Mouse (Mus musculus): ENCODE results near the gene Proser3.
"Not testable (repeated sequence)": the region's sequence is repeated elsewhere in the genome, so short reads cannot be mapped to it uniquely, and the experiment has no call there.

Proser3 gene

DNA sequence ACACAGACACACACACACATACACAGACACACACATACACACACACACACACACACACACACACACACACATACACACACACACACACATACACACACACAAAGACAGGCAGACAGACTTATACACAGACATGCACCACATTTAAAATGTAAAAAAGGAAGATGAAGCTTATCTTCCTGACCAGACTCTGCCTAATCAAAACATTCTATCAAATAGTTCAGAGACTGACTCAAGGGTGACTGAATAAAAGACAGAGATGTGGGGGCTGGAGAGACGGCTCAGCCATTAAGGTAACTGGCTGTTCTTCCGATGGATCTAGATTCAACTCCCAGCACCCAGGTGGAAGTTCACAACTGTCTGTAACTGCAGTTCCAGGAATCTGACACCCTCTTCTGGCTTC is 7.8 kb downstream of the Proser3 start:
- DNase-seq (ENCODE audit: low spot score in 2 of 2) = no peak

DNA sequence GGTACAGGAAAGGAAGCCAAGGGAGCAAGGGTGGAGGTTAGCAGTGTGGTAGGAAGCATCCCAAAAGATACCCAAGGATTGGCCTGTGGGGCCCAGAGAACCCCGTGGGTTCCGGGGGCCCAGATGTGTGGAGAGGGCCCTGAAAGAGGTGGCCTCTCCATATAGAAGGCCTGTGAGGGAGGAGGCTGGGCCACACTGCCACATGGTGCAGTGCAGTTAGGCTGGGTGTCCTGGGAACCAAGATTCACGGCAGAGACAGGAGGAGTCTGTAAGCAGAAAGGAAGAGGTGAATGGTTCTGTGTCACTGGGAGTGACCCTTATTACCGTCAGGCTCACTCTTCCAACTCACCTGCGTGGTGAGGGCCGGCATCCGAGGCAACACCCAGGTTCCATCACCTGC is 11.5 kb downstream of the Proser3 start:
- no peak for DNase-seq (ENCODE audit: low spot score in 2 of 2)

DNA sequence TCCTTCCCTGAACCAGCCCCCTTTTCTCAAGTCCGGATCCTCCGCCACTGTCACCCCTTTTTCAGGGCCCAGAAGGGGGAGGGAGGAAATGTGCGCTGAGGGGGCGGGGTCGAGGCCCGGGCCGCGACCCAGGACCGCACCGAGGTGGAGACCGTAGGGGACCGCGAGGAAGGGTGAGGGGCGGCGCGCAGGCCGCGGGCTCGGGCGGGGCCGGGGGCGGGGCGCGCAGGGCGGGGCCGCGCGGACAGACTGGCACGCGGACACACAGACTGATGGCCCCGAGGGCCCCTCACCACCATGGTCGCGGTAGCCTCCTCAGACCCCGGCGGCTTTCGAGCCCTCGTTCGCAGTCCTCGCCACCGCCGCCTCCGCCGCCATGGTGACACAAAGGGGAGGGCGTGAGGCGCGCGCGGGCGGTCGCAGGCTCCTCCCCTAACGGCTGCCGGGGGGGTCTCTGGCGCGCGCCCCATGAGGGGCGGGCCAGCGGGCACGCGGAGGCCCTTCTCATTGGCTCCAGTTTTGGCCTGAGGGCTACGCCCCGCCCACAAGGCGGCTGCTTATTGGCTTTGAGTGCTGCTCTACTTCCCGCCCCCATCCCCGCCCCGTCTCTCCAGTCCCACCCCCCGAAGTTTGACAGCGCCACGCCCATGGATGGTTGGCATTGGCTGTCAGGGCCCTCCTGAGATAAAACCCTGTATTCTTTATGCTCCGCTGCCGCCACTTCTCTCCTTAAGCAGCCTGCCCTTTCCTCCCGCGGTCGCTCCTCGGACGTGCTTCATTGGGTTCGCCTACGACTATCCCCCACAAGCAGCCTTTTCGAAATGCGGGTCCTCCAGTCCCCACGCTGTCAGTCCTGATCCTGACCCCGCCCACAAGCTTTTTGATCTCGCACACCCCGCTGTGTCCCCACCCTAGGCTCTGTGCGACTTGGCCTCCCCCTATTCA is 17.2 kb downstream of the Proser3 start, which contains the start of gene Arhgap33:
TSS of gene Arhgap33 (minus strand) at position 428 of the 945 bp plus-strand sequence.
- DNase-seq (ENCODE audit: low spot score in 2 of 2) = peak; percentile 94 to 98

GRCm38 (mm10) chr7:30533941-30534632 is 18.0 kb downstream of the Proser3 start:
- no peak for DNase-seq (ENCODE audit: low spot score in 2 of 2)

DNA sequence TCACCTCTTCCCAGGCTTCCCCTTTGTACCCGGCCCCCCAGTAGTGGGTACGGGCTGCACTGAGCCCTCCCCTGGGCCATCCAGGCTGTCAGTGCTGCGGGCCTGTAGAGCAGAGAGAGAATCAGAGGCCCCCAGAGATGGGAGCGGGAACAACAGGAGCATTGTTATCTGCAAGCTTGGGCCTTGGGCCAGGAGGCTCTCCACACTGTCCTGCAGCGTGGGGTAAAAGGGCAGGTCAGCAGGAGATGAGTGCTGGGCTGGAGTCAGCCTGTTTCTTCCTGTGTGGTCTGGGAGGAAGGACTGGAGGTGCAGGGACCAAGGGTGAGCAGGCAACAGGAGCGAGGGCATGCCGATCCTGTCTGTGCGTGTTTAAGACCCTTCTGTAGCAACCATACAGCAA is 19.2 kb downstream of the Proser3 start:
- no peak for DNase-seq (ENCODE audit: low spot score in 2 of 2)

DNA sequence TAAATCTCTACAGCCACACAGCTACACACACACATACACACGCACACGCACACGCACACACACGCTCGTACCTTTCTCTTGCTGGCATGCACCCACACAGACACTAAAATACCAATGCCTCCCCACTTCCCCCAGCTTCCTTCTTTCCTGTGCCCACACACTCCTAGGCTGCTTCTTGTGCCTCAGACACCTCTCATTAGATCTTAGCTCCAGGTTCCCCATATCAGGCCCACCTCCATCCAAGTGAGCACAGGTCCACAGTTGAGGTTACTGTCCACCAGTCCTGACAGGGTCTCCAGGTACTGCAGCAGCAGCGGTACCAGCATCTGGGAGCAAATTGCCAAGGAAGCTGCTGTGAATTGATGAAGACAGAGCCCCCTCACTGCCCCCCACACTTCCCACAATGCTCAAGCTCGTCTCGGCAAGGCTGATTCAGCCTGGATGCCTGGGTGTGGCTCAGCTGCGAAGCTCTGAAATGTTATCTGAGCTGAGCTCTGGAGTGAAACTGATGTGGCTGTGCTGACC is 20.7 kb downstream of the Proser3 start:
- DNase-seq (ENCODE audit: low spot score in 2 of 2) = no peak

GRCm38 (mm10) chr7:30526981-30527380 is 25.1 kb downstream of the Proser3 start:
- DNase-seq (ENCODE audit: low spot score in 2 of 2) = no peak

DNA sequence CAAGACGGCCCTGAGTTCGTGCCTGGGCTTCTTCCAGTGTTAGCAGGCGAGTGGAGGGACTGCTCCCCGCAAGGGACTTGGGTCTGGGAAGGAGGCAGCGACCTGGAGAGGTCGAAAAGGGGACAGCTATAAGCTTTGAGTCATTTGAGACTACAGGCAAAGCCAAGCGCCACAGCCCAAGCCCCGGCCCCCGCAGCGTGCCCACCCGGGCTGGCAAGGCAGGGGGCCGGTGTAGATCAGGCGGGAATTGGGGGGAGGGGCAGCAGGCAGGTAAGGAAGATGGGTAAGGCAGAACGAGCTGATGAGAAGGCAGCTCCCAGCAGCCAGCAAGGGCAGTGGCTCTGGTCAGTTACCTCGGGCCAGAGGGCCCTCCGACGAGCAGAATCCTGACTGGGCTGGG is 25.7 kb downstream of the Proser3 start:
- DNase-seq (ENCODE audit: low spot score in 2 of 2) = no peak

GRCm38 (mm10) chr7:30525954-30526353 is 26.1 kb downstream of the Proser3 start:
- DNase-seq (ENCODE audit: low spot score in 2 of 2) = no peak

- DNase-seq (ENCODE audit: low spot score in 2 of 2) = no peak
Measured at GRCm38 (mm10) chr7:30524487-30524886, 27.6 kb downstream of the Proser3 start.

GRCm38 (mm10) chr7:30522871-30523270 is 29.2 kb downstream of the Proser3 start:
- no peak for DNase-seq (ENCODE audit: low spot score in 2 of 2)

GRCm38 (mm10) chr7:30520856-30521255 is 31.2 kb downstream of the Proser3 start:
- DNase-seq (ENCODE audit: low spot score in 2 of 2) = peak in 1 of 2 experiments; percentile 45

DNA sequence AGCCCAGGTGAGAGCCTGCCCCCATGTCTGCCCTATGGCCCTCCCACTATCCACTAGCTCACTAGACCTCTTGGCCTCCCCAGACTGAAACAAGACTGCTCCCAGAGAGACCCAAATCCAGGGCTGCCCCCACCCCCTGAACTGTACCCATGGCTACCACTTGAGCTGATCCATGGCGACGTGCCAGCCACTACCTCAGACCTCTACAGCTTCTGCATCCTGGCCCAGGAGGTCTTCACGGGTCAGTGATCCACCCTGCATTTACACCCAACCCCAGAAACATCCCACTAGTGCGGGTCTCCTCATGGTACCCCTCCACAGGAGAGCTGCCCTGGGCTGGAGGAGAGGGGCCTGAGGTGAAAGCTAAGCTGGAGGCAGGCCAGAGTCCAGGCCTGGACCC is 31.7 kb downstream of the Proser3 start:
- DNase-seq (ENCODE audit: low spot score in 2 of 2) = peak in 1 of 2 experiments; percentile 42

DNA sequence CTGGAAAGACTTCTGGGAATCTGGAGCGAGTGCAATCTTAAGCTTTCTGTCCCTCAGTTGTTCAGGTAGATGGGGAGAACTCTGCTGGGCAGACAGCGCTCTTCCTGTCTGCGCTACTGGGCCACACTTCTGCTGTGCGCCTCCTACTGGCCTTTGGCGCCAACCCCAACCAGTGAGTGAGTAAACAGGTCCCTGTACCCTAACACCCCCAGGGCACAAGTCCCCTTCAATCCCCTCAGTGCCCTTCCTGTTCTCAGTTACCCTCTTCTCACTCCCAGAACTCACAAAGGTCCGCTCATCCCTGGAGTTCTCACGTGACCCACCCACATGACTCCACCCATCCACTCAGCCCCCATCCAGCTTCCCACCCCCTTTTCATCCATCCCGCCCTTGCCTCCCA is 33.8 kb downstream of the Proser3 start:
- no peak for DNase-seq (ENCODE audit: low spot score in 2 of 2)

GRCm38 (mm10) chr7:30515003-30515760 is 36.9 kb downstream of the Proser3 start:
- no peak for DNase-seq (ENCODE audit: low spot score in 2 of 2)

DNA sequence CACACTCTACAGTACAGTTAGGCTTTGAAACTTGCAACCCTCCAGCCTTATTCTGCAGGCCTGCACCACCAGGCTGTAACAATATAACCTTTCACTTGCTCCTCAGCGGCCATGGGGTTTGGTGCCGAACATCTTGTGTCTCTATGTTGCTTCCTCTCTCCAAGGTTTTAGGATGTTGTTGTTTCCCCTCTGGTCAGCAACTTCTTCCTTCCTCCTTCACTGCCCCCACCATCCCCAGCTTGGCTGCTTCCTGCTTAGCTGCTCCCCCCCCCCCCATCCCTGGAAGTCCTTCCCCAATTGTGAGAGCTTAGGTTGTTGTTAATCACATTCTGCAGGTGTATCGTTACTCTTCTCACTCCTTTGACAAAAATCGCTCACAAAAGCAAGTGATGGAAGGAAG is 44.0 kb downstream of the Proser3 start:
- DNase-seq (ENCODE audit: low spot score in 2 of 2) = no peak

- not testable (repeated sequence) for DNase-seq (ENCODE audit: low spot score in 2 of 2)
Measured at GRCm38 (mm10) chr7:30501159-30501558, 50.9 kb downstream of the Proser3 start.

- not testable (repeated sequence) for DNase-seq (ENCODE audit: low spot score in 2 of 2)
Measured at GRCm38 (mm10) chr7:30495506-30496042, 56.5 kb downstream of the Proser3 start.

GRCm38 (mm10) chr7:30493401-30493931 is 58.6 kb downstream of the Proser3 start, which contains the start of gene Prodh2:
Prodh2 (plus strand) TSS chr7:30493622.
- DNase-seq (ENCODE audit: low spot score in 2 of 2) = no peak

GRCm38 (mm10) chr7:30492765-30493164 is 59.3 kb downstream of the Proser3 start:
- peak; percentile 76 to 88 for DNase-seq (ENCODE audit: low spot score in 2 of 2)

DNA sequence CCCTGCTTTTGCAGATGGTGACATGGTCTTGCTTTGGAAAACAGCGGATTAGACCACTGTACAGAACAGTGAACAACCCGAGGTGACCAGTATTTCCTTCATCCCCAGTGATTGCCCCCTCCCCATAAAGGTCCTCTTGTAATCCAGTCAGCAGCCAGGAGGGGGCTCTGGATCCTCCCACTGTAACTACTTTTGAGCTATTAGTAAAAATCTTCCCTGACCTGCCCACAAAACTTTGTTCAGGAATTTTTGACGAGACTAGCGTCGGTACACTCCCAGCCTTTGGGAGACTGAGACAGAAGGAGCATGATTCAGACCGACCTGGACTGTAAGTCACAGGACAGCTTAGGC is 61.2 kb downstream of the Proser3 start:
- no peak for DNase-seq (ENCODE audit: low spot score in 2 of 2)
